Mouse (Mus musculus) MEL (cell line): ENCODE results near the gene Clhc1.

ENCODE experiments used
- CTCF ChIP-seq, 3 experiments: IDR thresholded peaks in 2 of 3; conservative IDR thresholded peaks in 1 of 3; 2 replicates each; pipeline ENCODE4 v1.5.1; 2011 to 2012; ENCODE audit warnings: low read length in 3 of 3, low read depth in 2 of 3, mild to moderate bottlenecking in 2 of 3, improper control_type of control experiment in 1 of 3, inconsistent platforms in 1 of 3, mixed read lengths in 1 of 3, moderate library complexity in 1 of 3; ENCODE audit not compliant: control insufficient read depth in 1 of 3, insufficient read depth in 1 of 3, poor library complexity in 1 of 3, severe bottlenecking in 1 of 3
- EP300 ChIP-seq, 2 experiments: IDR thresholded peaks; 2 replicates each; pipeline ENCODE4 v1.6.1; 2011; ENCODE audit warnings: improper control_type of control experiment in 2 of 2, low read length in 2 of 2, low read depth in 1 of 2, mild to moderate bottlenecking in 1 of 2
- JUND ChIP-seq: IDR thresholded peaks from 2 replicates; pipeline ENCODE4 v1.6.1; 2011; ENCODE audit warnings: low read depth, mild to moderate bottlenecking, improper control_type of control experiment, low read length
- MAFK ChIP-seq: IDR thresholded peaks from 2 replicates; pipeline ENCODE4 v1.6.1; 2011; ENCODE audit warnings: low read depth, mild to moderate bottlenecking, low read length, improper control_type of control experiment, borderline replicate concordance
- TAL1 ChIP-seq: IDR thresholded peaks from 2 replicates; pipeline ENCODE4 v1.6.1; 2012; ENCODE audit warnings: mild to moderate bottlenecking, inconsistent platforms, low read length, moderate library complexity, mixed read lengths
- USF1 ChIP-seq: IDR thresholded peaks from 2 replicates; pipeline ENCODE4 v1.6.1; 2014; ENCODE audit warnings: low read depth, mild to moderate bottlenecking, inconsistent platforms, low read length, improper control_type of control experiment, moderate library complexity
- ZKSCAN1 ChIP-seq: IDR thresholded peaks from 2 replicates; pipeline ENCODE4 v1.6.1; 2012; ENCODE audit warnings: low read depth, mild to moderate bottlenecking, inconsistent platforms, low read length, improper control_type of control experiment, moderate library complexity
- ZNF384 ChIP-seq: IDR thresholded peaks from 2 replicates; pipeline ENCODE4 v1.6.1; 2012; ENCODE audit warnings: low read depth, mild to moderate bottlenecking, inconsistent platforms, low read length, improper control_type of control experiment

- TF ChIP-seq ZKSCAN1 (no peak), ZNF384 (no peak), JUND (no peak), EP300 (IDR thresholded peaks at IDR 0.05; ENCODE audit: low read depth in 1 of 2, low read length in 2 of 2) (no peak), USF1 (no peak), TAL1 (no peak), CTCF (IDR thresholded peaks at IDR 0.05 in 2 of 3, conservative IDR thresholded peaks at IDR 0.05 in 1 of 3; ENCODE audit: control insufficient read depth in 1 of 3, insufficient read depth in 1 of 3, low read depth in 2 of 3, low read length in 3 of 3, poor library complexity in 1 of 3, severe bottlenecking in 1 of 3) (no peak), MAFK (no peak)
Measured at GRCm38 (mm10) chr11:29560990-29561389, 13.2 kb downstream of the Clhc1 start.
